Mouse (Mus musculus): ENCODE data around the gene Il15ra. TPM values are rescaled to one million over a fixed set of nuclear protein-coding genes. Genes with fewer than 3 reads are reported as not detected.

Il15ra gene
- total and polyA plus RNA-seq, 2 experiments from 2014 or later = 0.99 to 1.4 TPM

- WGBS = 89% methylated on average over 10 of the region's 10 CpGs
- no peak for TF ChIP-seq CTCF (IDR thresholded peaks at IDR 0.05)
- no peaks in the 10 kb centered on the region for H3K9me3 ChIP-seq (ENCODE audit: low read length)
- no peaks in the 10 kb centered on the region for H3K27me3 ChIP-seq (ENCODE audit: insufficient read depth, low read length)
- no peak for ATAC-seq (ENCODE audit: low FRiP score)
- no peak overlapping the region for H3K27ac ChIP-seq (ENCODE audit: low read depth, low read length)
- no peaks in the 10 kb centered on the region for H3K36me3 ChIP-seq (ENCODE audit: insufficient read depth, low read length)
- DNase-seq (ENCODE audit: low spot score) = no peak
- no peak overlapping the region for H3K9ac ChIP-seq (replicated peaks; ENCODE audit: low read length, poor library complexity, severe bottlenecking)
- H3K4me3 ChIP-seq (ENCODE audit: low read depth, low read length) = no peak overlapping the region
- H3K4me1 ChIP-seq (ENCODE audit: insufficient read depth, low read length) = peaks cover 15% of the 10 kb centered on the region
- H3K4me2 ChIP-seq (ENCODE audit: low read depth, low read length, poor library complexity, severe bottlenecking) = no peak overlapping the region
Observed at GRCm38 (mm10) chr2:11774426-11774825, 69.3 kb downstream of the Il15ra start.

DNA sequence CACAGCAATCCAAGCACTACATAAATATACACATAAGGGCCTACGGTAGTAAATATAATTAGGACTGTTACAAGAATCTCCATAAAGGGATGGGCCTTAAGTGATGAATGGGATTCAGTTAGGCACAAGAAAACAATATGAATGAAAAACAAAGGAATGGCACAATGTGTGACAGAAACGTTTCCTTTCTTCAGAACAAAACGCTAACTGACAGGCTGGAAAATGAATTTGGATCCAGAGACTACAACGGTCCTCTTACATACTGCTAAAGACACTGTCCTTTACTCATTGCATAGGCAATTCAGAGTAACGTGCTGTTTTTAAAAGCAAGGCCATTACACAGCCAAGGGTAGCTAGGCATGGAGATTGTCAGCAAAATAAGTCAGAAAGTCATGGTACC lies 70.0 kb downstream of the Il15ra start:
- Histone ChIP-seq H3K4me1 (ENCODE audit: insufficient read depth, low read length) (peaks cover 20% of the 10 kb centered on the region), H3K4me3 (ENCODE audit: low read depth, low read length) (no peak overlapping the region), H3K27me3 (ENCODE audit: insufficient read depth, low read length) (no peaks in the 10 kb centered on the region), H3K4me2 (ENCODE audit: low read depth, low read length, poor library complexity, severe bottlenecking) (no peak overlapping the region), H3K9me3 (ENCODE audit: low read length) (no peaks in the 10 kb centered on the region), H3K27ac (ENCODE audit: low read depth, low read length) (no peak overlapping the region), H3K36me3 (ENCODE audit: insufficient read depth, low read length) (no peaks in the 10 kb centered on the region), H3K9ac (replicated peaks; ENCODE audit: low read length, poor library complexity, severe bottlenecking) (no peak overlapping the region)
- DNase-seq (ENCODE audit: low spot score) (no peak), ATAC-seq (ENCODE audit: low FRiP score) (no peak)
- no peak for TF ChIP-seq CTCF (IDR thresholded peaks at IDR 0.05)
- WGBS = 50% methylated on average over 5 of the region's 5 CpGs

GRCm38 (mm10) chr2:11776415-11776814 lies 71.3 kb downstream of the Il15ra start:
- Histone ChIP-seq H3K4me2 (ENCODE audit: low read depth, low read length, poor library complexity, severe bottlenecking) (peak overlapping the region; percentile 85), H3K4me1 (ENCODE audit: insufficient read depth, low read length) (peaks cover 20% of the 10 kb centered on the region), H3K27ac (ENCODE audit: low read depth, low read length) (peak overlapping the region; percentile 98; the same call in 1 of the 2 replicates), H3K4me3 (ENCODE audit: low read depth, low read length) (peak overlapping the region; percentile 88), H3K9ac (replicated peaks; ENCODE audit: low read length, poor library complexity, severe bottlenecking) (peak overlapping the region; percentile 88), H3K9me3 (ENCODE audit: low read length) (no peaks in the 10 kb centered on the region), H3K27me3 (ENCODE audit: insufficient read depth, low read length) (no peaks in the 10 kb centered on the region), H3K36me3 (ENCODE audit: insufficient read depth, low read length) (0 out of 2 replicates have a peak, but pooled peaks cover 3% of the 10 kb centered on the region)
- WGBS = 53% methylated on average over 8 of the region's 8 CpGs
- DNase-seq (ENCODE audit: low spot score) (no peak), ATAC-seq (ENCODE audit: low FRiP score) (no peak)
- TF ChIP-seq CTCF (IDR thresholded peaks at IDR 0.05) = no peak

- peak within 1 kb of the TSS; percentile 87 for H3K4me2 ChIP-seq (ENCODE audit: low read depth, low read length, poor library complexity, severe bottlenecking)
- H3K4me3 ChIP-seq (ENCODE audit: low read depth, low read length) = peak within 1 kb of the TSS; percentile 88
- peaks cover 20% of the 10 kb centered on the region for H3K4me1 ChIP-seq (ENCODE audit: insufficient read depth, low read length)
- H3K27me3 ChIP-seq (ENCODE audit: insufficient read depth, low read length) = no peaks in the 10 kb centered on the region
- no peaks in the 10 kb centered on the region for H3K9me3 ChIP-seq (ENCODE audit: low read length)
- under 1% methylated on average over 72 of the region's 73 CpGs for whole genome bisulfite sequencing
- peak; percentile 96 for ATAC-seq (ENCODE audit: low FRiP score)
- peaks cover 5% of the 10 kb centered on the region; the same call in 1 of the 2 replicates for H3K36me3 ChIP-seq (ENCODE audit: insufficient read depth, low read length)
- peak; percentile 43; the same call in 1 of the 2 replicates for TF ChIP-seq CTCF (IDR thresholded peaks at IDR 0.05)
- peak; percentile 100 for DNase-seq (ENCODE audit: low spot score)
- peak within 1 kb of the TSS; percentile 88 for H3K9ac ChIP-seq (replicated peaks; ENCODE audit: low read length, poor library complexity, severe bottlenecking)
- peak within 1 kb of the TSS; percentile 98 for H3K27ac ChIP-seq (ENCODE audit: low read depth, low read length)
Observed at GRCm38 (mm10) chr2:11777091-11778068, 72.3 kb downstream of the Il15ra start, which contains the start of the genes Fbh1 and Ankrd16. Gene Fbh1 (minus strand): TSS chr2:11777582. Gene Ankrd16 (plus strand): TSS chr2:11777876.

DNA sequence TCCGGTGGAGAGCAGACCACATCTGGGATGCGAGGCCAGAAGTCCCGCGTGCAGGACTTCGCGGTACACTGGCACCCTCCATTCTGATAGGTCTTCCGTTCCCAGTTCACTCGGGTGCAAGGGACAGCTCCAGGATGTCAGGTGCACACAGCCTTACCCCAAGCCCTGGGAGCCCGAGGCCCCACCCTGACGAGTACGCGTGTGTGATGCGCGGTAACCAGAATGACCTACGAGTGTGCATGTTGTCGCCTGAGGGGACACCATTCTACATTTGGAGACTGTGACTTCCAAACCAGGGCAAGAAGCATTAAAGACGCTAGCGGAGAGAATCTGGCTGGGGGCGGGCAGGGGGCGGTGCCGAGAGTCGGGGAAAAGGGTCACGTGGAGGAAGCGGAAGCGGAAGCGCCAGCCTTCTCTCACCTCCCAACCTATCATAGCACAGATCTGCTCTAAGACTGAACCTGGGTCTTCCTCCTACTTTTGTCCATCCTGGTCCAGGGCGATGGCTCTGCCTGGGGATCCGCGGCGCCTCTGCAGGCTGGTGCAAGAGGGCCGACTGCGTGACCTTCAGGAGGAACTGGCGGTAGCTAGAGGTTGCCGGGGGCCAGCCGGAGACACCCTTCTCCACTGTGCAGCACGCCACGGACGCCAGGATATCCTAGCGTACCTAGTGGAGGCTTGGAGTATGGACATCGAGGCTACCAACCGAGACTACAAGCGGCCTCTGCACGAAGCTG lies 73.2 kb downstream of the Il15ra start:
- peak overlapping the region; percentile 87 for H3K4me2 ChIP-seq (ENCODE audit: low read depth, low read length, poor library complexity, severe bottlenecking)
- no peaks in the 10 kb centered on the region for H3K9me3 ChIP-seq (ENCODE audit: low read length)
- no peaks in the 10 kb centered on the region for H3K27me3 ChIP-seq (ENCODE audit: insufficient read depth, low read length)
- peak overlapping the region; percentile 98 for H3K27ac ChIP-seq (ENCODE audit: low read depth, low read length)
- peak; percentile 91 for ATAC-seq (ENCODE audit: low FRiP score)
- H3K4me1 ChIP-seq (ENCODE audit: insufficient read depth, low read length) = peaks cover 20% of the 10 kb centered on the region
- DNase-seq (ENCODE audit: low spot score) = peak; percentile 95
- H3K4me3 ChIP-seq (ENCODE audit: low read depth, low read length) = peak overlapping the region; percentile 88
- peak overlapping the region; percentile 64 for H3K9ac ChIP-seq (replicated peaks; ENCODE audit: low read length, poor library complexity, severe bottlenecking)
- WGBS = under 1% methylated on average over 43 of the region's 43 CpGs
- no peak; the same call in none of the 2 replicates for TF ChIP-seq CTCF (IDR thresholded peaks at IDR 0.05)
- H3K36me3 ChIP-seq (ENCODE audit: insufficient read depth, low read length) = peaks cover 14% of the 10 kb centered on the region; the same call in 1 of the 2 replicates

Other genes starting within 250 kb of the Il15ra start
- 14.7 and 17.8 TPM in 2 replicates for gene Pfkfb3, start 151.2 kb upstream of the Il15ra start, total RNA-seq (2014; rRNA removed)
- gene Pfkfb3, start 151.2 kb upstream of the Il15ra start, polyA plus RNA-seq (2015; fragmentation: Nextera tagmentation; extraction: Ambion mirVana) = 20.9 and 23.5 TPM in 2 replicates
- gene Rbm17, start 101.1 kb upstream of the Il15ra start, total RNA-seq (2014; rRNA removed) = 76.1 and 97.7 TPM in 2 replicates
- gene Rbm17, start 101.1 kb upstream of the Il15ra start, polyA plus RNA-seq (2015; fragmentation: Nextera tagmentation; extraction: Ambion mirVana) = 117 and 119 TPM in 2 replicates
- not detected in 2 replicates for gene Gm17490, start 79.0 kb upstream of the Il15ra start, total RNA-seq (2014; rRNA removed)
- not detected in 2 replicates for gene Gm17490, start 79.0 kb upstream of the Il15ra start, polyA plus RNA-seq (2015; fragmentation: Nextera tagmentation; extraction: Ambion mirVana)
- 0.05 TPM in 1 of 2 replicates, not detected in the other for gene Il2ra, start 62.5 kb upstream of the Il15ra start, total RNA-seq (2014; rRNA removed)
- not detected in 2 replicates for gene Il2ra, start 62.5 kb upstream of the Il15ra start, polyA plus RNA-seq (2015; fragmentation: Nextera tagmentation; extraction: Ambion mirVana)
- 95.1 and 102 TPM in 2 replicates for gene Fbh1, start 72.3 kb downstream of the Il15ra start, total RNA-seq (2014; rRNA removed)
- gene Fbh1, start 72.3 kb downstream of the Il15ra start, polyA plus RNA-seq (2015; fragmentation: Nextera tagmentation; extraction: Ambion mirVana) = 85.0 TPM in 2 replicates
- gene Ankrd16, start 72.6 kb downstream of the Il15ra start, total RNA-seq (2014; rRNA removed) = 45.2 and 66.6 TPM in 2 replicates
- gene Ankrd16, start 72.6 kb downstream of the Il15ra start, polyA plus RNA-seq (2015; fragmentation: Nextera tagmentation; extraction: Ambion mirVana) = 35.0 and 36.3 TPM in 2 replicates